Mouse (Mus musculus) ES-E14 (cell line): Measurements from ENCODE around the gene Sae1.

Experiments
- HCFC1 ChIP-seq: IDR thresholded peaks from 2 replicates; pipeline ENCODE4 v1.6.1; 2012; ENCODE audit warnings: low read length, inconsistent platforms, borderline replicate concordance; ENCODE audit not compliant: insufficient read depth
- MAFK ChIP-seq: IDR thresholded peaks from 2 replicates; pipeline ENCODE4 v1.6.1; 2014; ENCODE audit warnings: mild to moderate bottlenecking, low read depth, low read length, inconsistent platforms; ENCODE audit not compliant: insufficient read depth
- ZC3H11A ChIP-seq: IDR thresholded peaks from 2 replicates; pipeline ENCODE4 v1.6.1; 2012; ENCODE audit warnings: low read depth, mild to moderate bottlenecking, inconsistent platforms, low read length, borderline replicate concordance
- ZNF384 ChIP-seq: IDR thresholded peaks from 2 replicates; pipeline ENCODE4 v1.6.1; 2012; ENCODE audit warnings: low read depth, low read length, inconsistent platforms

DNA sequence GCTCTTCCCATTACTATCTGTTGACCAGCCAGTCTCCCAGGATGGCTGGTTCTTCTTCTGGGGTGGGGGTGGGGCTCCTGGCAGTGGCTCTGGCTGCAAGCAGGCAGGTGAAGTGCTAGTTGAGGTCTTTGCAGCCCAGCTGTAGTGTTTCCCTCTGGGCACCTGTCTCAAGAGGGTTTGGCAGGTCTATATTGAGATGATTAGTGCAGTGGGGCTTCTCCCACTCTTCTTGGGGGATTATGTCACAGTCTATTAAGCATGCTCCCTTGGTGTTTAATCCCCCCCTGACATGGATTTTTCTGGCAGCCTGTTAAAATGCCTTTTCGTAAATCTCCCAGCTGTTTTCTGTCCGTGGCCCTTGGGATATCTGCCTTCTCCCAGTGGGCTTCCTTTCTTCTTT is 25.3 kb upstream of the Sae1 start:
- TF ChIP-seq HCFC1, result no peak
- no peak for TF ChIP-seq MAFK
- TF ChIP-seq ZC3H11A, result no peak
- TF ChIP-seq ZNF384, result no peak
